Mouse (Mus musculus) cerebellum, postnatal 25 days (tissue): ENCODE results near the gene Nol11.
"Not testable (repeated sequence)": the region's sequence is repeated elsewhere in the genome, so short reads cannot be mapped to it uniquely, and the experiment has no call there.

Experiments
- DNase-seq, 2 experiments: peaks; one replicate each; pipeline ENCODE4 v3.0.0; 2021; ENCODE audit warnings: mixed read lengths in 2 of 2

The Nol11 gene

GRCm38 (mm10) chr11:107155292-107155691 is 33.9 kb downstream of the Nol11 start:
- DNase-seq, result no peak

- no peak for DNase-seq
Observed at GRCm38 (mm10) chr11:107154431-107154830, 34.8 kb downstream of the Nol11 start.

GRCm38 (mm10) chr11:107153645-107154044 is 35.5 kb downstream of the Nol11 start:
- DNase-seq, result no peak

GRCm38 (mm10) chr11:107151809-107152208 is 37.4 kb downstream of the Nol11 start:
- DNase-seq, result no peak

- DNase-seq, result not testable (repeated sequence)
Observed at GRCm38 (mm10) chr11:107143956-107144355, 45.2 kb downstream of the Nol11 start.

GRCm38 (mm10) chr11:107142382-107142781 is 46.8 kb downstream of the Nol11 start:
- DNase-seq, result no peak

GRCm38 (mm10) chr11:107140756-107141155 is 48.4 kb downstream of the Nol11 start:
- DNase-seq, result no peak

GRCm38 (mm10) chr11:107138633-107139032 is 50.5 kb downstream of the Nol11 start:
- peak in 1 of 2 experiments; percentile 49 for DNase-seq

- no peak for DNase-seq
Observed at GRCm38 (mm10) chr11:107137593-107137992, 51.6 kb downstream of the Nol11 start.

GRCm38 (mm10) chr11:107136458-107136857 is 52.7 kb downstream of the Nol11 start:
- DNase-seq, result not testable (repeated sequence)

GRCm38 (mm10) chr11:107135741-107136140 is 53.4 kb downstream of the Nol11 start:
- DNase-seq, result no peak

GRCm38 (mm10) chr11:107132426-107132825 is 56.8 kb downstream of the Nol11 start:
- no peak for DNase-seq

- DNase-seq, result peak; percentile 92 to 96
Observed at GRCm38 (mm10) chr11:107131749-107132421, 57.3 kb downstream of the Nol11 start, which contains the start of gene Bptf. Bptf (minus strand) TSS chr11:107132127.

GRCm38 (mm10) chr11:107130879-107131748 is 58.1 kb downstream of the Nol11 start:
- DNase-seq, result peak; percentile 76 to 82

- DNase-seq, result no peak
Observed at GRCm38 (mm10) chr11:107130221-107130788, 58.9 kb downstream of the Nol11 start.

GRCm38 (mm10) chr11:107129641-107130040 is 59.5 kb downstream of the Nol11 start:
- DNase-seq, result no peak

- not testable (repeated sequence) for DNase-seq
Observed at GRCm38 (mm10) chr11:107126716-107127115, 62.5 kb downstream of the Nol11 start.

GRCm38 (mm10) chr11:107125011-107125410 is 64.2 kb downstream of the Nol11 start:
- no peak for DNase-seq

- peak; percentile 60 to 70 for DNase-seq
Observed at GRCm38 (mm10) chr11:107124327-107124731, 64.9 kb downstream of the Nol11 start.

- DNase-seq, result no peak
Observed at GRCm38 (mm10) chr11:107117789-107118188, 71.4 kb downstream of the Nol11 start.
